Mouse (Mus musculus) erythroblast, embryonic 14.5 days (primary cell): ENCODE measurements around the gene Trpm6.

Experiments
- GATA1 ChIP-seq: IDR thresholded peaks from 2 replicates; pipeline ENCODE4 v1.6.1; 2012; ENCODE audit warnings: low read length, inconsistent platforms, mixed read lengths
- TAL1 ChIP-seq: IDR thresholded peaks from 3 replicates; pipeline ENCODE4 v1.6.1; 2012; ENCODE audit warnings: low read length, inconsistent platforms, mixed read lengths

- no peak for TF ChIP-seq TAL1
- TF ChIP-seq GATA1: no peak
Observed at GRCm38 (mm10) chr19:18902694-18903067, 152.9 kb downstream of the Trpm6 start.
